Mouse (Mus musculus): ENCODE data around the gene Scnn1b.

GRCm38 (mm10) chr7:121906879-121907278 is 42.0 kb downstream of the Scnn1b start:
- TF ChIP-seq POLR2A (IDR thresholded peaks at IDR 0.05; ENCODE audit: insufficient read depth, low read depth, low read length) (no peak), CTCF (IDR thresholded peaks at IDR 0.05; ENCODE audit: insufficient read depth, low read depth, low read length) (no peak)
